Mouse (Mus musculus): ENCODE data around the gene Phf19.

Gene Phf19

DNA sequence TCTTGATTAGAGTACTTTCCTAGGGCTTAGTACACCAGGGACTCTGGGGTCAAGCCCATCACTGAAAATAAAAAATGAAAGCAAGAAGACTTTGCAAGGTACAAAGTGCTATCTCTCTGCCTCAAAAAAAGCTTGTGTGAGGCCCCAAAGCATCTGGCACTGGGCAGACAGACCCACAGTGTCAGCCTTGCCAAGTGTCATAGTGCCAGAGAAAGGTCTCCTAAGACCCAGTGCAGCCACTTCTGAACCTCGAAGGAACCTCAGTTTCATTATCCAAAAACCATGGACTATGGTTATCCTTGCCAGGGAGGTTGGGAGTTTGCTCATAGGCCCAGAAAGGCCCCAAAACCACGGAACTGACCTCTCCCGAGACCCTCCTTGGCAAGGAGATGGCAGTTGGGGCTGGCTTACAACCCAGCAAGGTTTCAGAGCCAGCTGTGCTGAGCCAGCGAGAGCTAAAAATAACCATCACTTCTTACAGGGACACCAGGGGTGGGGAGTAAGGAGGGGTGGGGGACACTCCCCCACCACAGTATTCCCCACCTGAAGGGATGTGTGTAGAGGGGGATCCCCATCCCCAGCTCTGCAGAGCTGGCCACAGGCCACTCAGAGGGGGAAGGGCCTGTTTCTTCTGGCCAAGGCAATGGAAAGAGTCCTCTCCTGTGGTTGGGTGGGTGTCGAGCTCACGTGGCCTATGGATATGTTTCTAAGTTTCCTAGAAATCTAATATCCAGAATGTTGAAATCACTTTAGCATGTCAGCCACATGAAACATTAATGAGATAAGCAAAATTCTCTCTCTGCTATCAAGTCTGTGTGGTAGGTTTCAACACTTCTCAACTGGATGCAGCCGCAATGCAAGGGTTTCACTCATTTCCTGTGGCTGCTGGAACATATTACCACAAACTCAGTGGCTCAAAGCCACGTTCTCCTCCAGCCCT is 24.7 kb upstream of the Phf19 start:
- DNase-seq = peak; percentile 44

DNA sequence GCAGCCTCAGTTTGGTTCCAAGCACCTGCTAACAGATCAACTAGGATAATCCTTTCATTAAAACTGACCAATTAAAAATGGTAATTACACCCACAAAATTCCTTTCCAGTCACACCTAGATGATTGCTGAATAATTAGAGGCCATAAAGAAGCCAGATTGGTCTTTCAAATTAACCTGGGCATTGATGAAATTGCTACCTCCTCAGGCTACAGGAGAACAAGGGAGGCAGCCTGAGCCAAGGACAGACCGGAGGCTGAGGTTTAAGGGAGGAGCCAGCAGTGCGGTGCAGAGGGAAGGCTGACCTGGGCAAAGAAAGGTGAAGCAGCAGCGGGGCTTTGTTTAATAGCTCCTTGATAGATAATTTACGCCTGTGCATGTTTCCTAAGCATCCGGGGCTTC is 23.6 kb upstream of the Phf19 start:
- DNase-seq = no peak

DNA sequence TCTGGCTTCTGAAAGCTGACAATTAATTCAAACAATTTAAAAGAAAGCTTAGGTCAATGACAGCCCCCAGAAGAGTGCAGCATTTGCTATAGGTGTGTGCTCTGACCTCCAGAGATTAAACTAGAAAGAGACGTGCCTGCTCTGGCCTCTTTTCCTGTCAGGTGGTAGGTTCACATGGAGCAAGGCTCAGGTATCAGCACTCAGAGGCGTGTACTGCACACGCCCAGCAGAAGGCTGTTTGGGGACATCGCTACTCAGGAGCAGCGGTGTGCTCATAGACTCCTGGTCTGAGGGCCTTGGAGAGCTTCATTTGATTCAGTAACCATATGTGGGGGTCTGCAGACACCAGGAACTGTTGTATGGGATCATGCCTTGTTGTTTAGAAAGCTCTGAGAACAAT is 13.5 kb upstream of the Phf19 start:
- no peak for DNase-seq

DNA sequence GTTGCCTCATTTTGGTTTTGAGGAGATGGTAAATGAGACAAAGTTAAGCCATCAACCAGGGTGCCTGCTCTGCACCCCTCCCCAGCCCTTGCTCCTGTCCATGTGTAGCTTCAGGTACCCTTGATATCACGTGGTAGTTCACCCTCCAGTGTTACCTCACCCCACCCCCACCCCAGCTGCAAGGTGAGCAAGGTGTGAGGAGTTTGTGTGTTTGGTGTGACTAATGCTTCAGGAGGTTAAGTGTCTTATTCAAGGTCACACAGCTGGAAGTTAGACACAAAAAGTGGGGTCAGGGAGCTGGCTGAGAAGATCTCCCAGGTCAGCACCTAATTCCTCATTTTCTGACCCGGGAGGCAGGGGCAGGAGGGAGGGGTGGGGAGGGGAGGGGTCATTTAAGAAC is 8.9 kb upstream of the Phf19 start:
- DNase-seq = no peak

DNA sequence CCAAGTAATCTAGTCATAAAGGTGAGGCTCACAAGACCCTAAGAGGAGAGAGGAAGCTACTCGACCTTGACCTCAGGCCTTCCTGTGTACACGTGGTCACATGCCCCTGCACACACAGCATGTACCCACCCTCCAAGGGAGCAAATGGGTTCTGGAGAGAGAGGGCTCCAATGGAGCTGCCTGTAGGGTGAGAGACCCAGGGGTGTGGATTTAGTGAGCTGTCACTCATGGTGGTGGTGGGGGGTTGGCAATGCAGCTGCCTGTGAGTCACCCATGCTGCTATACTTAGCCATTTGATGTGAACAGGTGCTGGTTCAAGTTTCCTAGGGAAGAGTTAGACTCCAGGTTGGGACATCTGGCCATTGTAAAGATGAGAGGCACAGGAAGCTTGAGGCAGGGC is 6.3 kb upstream of the Phf19 start:
- DNase-seq = no peak

DNA sequence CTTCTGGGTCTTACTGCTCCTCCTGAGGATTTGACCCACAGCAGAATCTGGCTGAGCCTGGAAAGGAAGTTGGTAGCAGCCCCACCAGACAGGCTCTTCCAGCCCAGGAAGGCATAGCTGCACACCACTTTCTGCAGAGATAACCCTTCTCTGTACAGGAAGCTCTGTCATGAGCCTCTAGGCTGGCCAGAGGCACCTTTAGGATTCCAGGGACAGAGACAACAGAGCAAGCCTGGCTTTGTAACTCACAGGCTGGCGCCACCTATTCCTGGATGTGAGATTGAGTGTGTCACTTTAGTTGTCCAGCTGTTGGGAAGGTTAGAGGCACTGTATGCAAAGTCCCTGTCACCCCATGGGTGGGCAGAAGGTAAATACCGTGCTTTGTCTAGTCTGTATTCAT is 1.3 kb upstream of the Phf19 start:
- no peak for DNase-seq

DNA sequence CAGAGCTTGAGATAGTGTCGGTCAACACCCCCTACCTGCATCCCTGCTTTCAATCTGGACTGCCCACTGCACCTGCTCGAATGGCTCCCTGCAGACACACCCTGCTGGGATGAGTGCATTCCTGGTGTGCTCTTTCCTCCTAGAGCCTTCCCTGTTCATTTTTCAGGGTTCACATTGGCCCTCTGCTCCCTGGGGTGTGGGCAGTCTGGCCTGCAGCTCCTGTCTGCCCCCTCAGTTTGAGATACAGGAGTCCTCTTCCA is 927 bp upstream of the Phf19 start:
- no peak for DNase-seq

DNA sequence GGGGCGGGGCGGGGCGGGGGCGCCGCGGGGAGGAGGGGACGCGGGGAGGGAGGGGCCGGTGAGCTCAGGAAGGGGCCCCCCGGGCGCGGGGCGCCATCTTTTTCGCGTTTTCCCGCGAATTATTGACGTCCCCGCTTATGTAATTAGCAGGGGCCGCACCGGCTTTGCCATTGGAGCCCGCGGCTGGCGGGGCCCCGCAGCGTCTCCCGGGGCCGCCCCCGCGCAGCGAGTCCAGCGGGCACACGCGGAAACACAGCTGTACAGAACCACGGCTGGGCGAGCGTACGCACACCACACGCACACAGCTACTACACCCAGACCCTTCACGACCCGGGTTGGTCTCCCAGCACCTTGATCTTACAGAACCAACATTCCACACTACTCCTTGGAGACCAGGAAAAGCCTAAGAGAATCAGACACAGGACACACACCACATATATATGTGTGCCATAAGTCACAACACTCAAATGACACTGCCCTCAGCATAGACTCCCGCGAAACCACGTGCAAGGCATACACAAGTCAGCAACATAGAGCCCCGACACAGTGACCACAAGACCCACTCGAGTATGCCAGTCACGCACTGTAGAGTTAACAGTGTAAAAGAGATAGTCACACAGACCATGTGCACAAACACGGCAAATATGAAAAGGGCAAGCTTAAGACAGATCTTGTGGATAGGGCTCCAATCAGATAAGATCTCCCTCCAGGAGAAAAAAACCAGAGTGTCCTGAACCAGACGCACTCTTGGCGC is 420 bp upstream of the Phf19 start:
- peak; percentile 29 for DNase-seq

DNA sequence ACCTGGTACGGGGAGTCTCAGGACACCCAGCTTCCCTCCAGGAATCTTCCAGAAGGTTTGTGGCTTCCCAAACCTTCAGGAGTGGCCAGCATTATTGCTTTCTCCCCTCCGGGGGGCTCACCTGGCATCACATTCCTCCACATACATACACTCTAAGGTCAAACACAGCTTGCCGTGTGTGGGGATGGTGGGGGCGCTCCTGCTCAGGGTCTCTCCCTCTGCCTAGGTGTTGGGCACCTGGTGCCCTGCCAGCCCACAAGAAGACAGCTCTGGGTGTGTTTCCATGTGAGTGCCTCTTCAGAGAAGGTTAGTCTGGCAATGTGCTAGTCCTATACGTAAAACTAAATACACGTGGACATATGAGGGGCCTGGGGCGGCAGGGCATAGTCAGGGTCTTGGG is 1.2 kb downstream of the Phf19 start:
- DNase-seq = no peak

DNA sequence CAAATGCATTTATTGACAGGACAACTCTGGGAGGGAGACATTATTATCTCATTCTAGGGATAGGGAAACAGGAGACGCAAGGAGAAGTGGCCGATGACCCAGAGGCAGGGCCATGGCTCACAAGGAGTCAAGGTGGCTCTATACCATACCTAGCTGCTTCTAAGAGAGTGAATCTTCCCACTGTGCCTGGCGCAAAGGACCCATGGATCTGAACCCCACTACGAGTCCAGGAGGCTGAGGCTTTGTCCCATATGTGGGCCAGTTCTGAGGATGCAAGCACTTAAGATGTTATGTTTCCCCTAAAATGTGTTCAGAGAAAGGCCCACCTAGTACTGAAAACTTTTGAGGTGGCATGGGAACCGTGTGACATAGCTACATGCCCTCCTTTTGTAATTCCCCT is 2.0 kb downstream of the Phf19 start:
- DNase-seq = no peak

DNA sequence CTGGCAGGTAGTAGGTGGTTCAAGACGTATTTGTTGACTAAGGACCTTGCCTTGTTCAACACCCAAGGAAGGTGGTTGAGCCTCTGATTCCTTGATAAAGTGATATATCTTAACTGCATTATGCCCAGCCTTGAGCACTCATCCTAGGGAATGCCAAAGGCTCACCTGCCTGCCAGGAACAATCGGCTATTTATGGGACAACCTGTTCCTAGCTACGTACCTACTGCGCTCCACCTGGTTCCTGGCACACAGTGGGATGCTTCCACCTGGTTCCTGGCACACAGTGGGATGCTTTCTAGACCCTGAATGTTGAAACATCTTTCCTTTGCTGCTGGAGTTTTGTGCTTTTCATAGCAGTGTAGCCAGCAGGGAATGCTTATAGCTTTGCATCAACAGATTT is 4.1 kb downstream of the Phf19 start:
- DNase-seq = no peak

DNA sequence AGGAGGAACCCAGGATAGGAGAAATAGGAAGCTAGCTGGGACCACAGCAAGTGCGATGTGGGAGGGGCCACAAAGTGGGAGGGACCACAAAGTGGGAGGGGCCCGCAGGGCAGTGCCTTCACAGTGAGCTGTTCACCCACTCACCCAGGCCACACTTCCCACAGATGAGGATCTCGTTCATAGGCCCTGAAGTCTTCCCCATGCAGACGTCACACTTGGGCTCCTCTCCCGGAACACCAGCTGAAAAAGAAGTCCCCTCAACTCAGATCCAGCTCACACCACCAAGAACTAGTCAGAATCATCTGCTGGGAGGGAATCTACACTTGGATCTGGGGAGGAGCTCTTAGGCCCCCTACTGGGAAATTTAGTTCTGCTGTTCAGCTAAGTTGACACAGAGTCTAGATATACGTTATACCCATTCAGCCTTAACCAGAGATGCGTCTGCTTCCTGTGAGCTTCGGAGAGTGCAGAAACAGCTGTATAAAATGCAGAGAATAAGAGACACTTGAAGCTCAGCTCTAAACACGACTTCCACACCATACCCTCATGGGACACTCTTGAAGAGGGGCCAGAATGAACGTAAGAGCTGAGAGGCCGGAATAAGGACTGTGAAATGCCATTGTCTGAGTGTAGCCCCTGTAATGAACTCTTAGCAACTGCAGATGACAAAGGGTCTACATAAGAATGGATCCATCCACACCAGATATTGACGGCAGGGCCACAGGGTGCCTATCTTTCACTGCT is 6.8 kb downstream of the Phf19 start:
- peak; percentile 83 for DNase-seq

DNA sequence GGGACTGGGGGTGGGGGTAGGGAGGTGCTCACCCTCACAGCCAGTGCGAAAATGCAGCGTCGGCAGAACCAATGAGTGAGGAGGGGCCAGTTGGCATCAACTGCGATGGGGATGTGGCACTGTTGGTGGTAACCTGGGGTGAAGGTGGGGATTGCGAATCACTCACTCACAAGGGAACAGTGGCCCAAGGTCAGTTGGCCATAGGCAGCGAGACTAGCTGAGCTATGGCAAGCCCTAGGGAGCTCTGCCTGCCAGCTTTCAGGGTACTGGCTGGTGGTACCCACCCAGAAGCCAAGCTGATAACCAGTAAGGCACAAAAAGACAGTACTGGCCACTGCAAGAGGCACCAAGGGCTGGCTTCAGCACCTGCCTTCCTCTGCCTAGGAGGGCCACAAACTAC is 7.4 kb downstream of the Phf19 start:
- DNase-seq = no peak

DNA sequence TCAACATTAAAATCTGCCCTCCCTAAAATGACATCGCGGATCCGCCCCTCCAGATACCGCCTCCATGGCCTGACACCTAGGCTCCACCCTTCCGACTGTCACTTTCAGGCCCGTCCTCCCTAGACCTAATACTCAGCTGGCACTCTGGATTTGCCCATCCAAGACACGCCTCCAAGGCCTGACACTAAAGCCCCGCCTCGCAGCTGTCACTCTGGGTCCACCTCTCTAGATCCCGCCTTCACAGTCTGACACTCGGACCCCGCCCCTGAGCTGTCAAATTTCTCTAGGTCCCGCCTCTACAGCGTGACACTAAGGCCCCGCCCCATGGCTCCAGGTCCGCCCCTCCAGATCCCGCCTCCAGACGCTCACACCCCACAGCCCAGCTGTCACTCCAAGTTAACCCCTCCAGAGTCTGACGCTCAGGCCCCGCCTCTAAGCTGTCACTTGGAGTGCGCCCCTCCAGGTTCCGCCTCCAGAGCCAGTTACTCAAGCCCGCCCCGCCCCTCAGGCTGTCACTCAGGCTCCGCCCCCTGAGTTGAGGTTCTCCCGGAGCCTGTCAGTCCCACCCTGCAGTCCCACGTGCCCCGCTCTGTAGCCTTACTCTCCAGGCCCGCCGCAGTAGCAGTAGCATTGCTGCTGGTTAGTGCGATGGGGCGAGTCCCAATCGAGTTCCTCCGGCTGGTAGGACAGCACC is 8.8 kb downstream of the Phf19 start:
- peak; percentile 100 for DNase-seq

DNA sequence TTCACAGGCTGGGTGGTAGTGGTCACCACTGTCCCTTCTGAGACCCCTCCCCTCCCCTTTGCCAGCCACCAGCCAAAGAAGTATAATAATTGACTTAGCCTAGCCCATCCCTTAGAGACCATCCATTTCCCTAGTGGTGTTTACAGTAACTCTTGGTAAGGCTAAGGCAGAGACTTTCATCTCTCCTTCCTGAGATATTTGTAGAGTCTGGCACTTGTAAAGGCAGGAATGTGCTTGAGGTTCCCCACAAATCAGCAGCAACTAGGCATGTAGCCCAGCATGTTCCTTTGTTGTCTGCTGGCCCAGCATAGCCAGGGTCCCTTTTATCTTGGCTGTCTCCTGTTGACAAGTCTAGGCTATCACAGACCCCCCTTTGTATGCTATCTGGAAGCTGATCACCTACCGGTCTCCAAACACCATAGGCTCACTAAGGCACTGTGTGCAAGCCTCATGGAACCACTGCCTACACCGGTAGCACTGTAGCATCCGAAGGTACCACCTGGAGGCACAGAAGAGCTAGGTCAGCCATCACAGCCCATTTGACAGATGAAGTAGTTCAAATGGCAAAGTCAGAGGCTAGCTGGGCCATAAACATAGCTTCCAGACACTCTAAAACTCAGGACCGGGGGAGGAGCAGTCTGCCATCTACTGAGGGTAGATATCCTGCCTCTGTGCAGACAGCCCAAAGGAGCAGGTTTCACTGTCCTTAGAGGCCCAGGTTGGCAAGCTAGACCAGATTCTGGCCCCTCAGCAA is 10.0 kb downstream of the Phf19 start:
- DNase-seq = no peak

DNA sequence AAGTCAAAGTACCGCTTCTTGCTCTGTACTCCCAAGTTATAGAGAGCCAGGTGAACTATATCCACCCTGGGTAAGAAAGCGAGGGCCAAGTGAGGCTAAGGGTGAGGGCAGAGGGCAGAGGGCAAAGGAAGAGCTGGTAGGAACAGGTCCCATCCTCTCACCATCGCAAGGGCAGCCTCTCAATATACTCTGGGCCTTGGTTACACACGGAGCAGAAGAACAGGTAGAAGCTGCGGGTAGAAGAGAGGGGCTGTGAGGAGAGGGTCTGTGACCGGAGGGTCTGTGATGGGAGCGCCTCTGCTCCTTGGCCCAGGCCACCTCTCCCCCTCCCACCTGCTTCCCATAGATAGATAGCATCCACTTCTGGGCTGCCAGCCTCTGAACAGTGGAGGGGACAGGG is 10.6 kb downstream of the Phf19 start:
- no peak for DNase-seq

DNA sequence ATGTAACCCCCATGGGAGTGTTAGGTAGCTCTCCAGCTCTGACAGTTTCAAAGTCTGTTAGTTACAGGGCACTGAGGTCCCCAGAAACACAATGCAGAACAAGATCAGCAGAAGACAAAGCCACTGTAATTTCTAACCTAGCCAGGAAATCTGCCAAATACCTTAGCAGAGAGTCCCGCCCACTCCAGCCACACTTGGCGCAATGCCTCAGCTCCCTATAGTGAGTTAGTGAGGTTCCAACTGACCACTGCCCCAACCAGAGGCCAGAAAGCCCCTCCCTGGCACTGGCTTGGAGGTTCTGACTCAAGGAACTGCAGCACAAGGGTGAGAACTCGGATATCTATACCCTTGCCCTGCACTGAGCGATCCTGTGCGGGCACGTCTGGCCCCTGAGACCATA is 11.1 kb downstream of the Phf19 start:
- DNase-seq = peak; percentile 39

DNA sequence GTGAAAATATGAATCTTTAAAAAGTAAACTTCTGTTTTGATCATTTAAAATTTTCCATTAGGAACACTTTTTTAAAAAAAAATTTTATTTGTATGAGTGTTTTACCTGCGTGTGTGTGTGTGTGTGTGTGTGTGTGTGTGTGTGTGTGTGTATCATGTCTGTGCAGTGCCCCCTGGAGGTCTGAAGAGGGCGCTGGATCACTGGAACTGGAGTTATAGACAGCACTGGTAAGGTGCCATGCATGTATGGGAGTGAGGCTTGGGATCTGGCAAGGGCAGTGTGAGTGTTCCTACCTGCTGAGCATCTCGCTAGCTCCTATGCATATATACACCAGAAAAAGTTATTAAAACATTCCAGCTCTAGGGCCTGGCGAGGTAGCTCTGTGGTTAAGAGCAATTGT is 12.1 kb downstream of the Phf19 start:
- no peak for DNase-seq

DNA sequence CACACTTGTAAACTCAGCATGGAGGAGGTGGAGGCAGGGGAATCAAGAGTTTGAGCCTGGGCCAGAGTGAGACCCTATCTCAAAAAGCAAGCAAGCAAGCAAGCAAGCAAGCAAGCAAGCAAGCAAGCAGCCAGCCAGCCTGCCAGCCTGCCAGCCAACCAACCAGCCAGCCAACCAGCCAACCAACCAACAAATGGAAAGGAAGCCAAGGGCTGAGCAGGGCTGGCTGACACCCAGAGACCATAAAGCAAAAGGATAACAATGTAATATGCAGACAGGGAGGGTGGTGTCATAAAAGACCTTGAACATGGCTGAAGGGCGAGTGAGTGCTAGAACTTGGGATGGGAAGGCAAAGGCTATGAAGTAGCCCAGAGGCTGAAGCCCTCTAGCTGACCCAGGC is 13.4 kb downstream of the Phf19 start:
- no peak for DNase-seq

DNA sequence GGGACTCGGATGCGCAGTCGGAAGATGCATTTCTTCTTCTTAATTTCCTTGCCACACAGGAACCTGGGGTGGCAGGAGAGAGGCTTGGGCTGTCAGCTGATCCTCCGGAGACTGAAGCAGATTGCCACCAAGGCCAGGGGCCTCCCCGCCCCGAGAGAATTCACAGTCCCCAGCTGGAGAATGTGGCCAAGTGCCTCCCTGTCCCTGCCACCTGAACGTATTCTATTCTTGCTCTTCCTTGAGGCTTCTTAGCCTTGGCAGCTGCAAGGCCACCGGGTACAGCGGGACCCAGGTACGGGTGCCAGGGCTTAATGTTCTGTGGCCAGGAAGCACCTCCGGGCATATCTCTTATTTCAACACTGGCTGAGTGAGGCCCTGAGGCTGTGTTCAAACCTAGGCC is 14.1 kb downstream of the Phf19 start:
- DNase-seq = no peak

DNA sequence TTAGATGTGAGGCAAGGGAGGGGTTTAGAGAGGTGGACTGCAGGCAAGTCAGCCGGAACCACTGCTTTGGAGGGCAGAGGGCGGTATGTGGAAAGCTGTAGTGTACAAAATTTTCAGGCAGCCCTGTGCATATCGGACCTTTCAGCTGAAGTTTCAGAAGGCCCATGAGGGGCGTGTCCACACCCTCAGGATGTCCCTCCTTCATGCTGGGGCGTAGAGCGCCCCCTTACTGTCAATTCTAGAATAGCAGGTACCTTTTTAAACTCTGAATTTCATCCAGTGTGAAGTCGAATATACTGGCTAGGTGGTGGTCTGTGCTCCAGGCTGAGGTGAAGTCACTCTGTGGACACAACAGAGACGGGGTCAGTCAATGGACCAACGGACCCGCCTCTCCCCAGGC is 16.0 kb downstream of the Phf19 start:
- peak; percentile 83 for DNase-seq

DNA sequence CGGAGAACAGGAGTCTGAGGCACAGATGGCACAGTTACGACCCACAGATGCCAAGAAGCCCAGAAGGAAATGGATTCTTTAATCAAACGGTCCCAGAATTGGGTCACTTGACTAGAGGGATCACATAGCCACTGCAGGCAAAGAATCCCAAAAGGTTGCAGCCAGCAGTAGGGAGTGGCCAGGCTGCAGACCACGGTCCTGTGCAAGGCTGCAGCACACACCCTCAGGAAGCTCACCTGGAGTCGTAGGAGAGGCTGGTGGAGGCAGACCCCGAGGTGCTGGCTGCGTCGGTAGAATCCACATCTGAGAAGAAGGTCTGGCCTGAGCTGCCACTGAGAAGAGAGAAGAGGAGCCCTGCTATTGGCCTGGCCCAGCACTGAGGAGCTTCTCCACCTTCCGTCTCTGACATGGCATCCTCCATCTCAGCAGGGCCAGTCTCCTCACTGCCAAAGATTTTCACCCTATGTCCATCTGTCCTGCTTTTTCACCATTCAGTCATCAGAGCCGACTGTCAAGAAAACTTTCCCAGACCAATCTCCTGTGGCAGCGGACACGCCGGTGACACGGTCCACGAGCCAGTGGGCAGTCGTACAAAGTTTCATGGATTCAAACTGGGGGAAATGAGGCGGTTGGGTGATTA is 16.9 kb downstream of the Phf19 start:
- DNase-seq = no peak

Measured in lung, postnatal 10 days (tissue).